8 mouse cellular contexts compared by ENCODE assay signal in genomic region chr17:6467638-6468461, GRCm38 (mm10). TPM values are rescaled to one million over a fixed set of nuclear protein-coding genes. Genes with fewer than 3 reads are reported as not detected.
DNase-seq lines count a peak whose midpoint lies in the region; ATAC-seq and TF ChIP-seq lines count a peak whose summit lies in the region.
"Not testable (repeated sequence)": the region's sequence is repeated elsewhere in the genome, so short reads cannot be mapped to it uniquely, and the experiment has no call there.

No protein-coding gene starts in this region.

- TF ChIP-seq CTCF in forebrain, postnatal 0 days (IDR thresholded peaks at IDR 0.05; ENCODE audit: low read depth); kidney, postnatal 0 days (IDR thresholded peaks at IDR 0.05; ENCODE audit: low read depth): not testable (repeated sequence)
- peak; percentile 49 for TF ChIP-seq CTCF in stomach, postnatal 0 days (IDR thresholded peaks at IDR 0.05; ENCODE audit: low read depth)

- 0 out of 2 replicates have a peak, but pooled peaks have one; percentile 4 for ATAC-seq in forebrain, postnatal 0 days
- peak; percentile 15; the same call in 1 of the 2 replicates for ATAC-seq in hindbrain, embryonic 12.5 days (ENCODE audit: low FRiP score)
- ATAC-seq in kidney, postnatal 0 days (replicated peaks; ENCODE audit: low FRiP score, low read depth), result peak; percentile 63; the same call in 1 of the 2 replicates
- ATAC-seq in liver, embryonic 16.5 days (ENCODE audit: low read depth), result peak; percentile 56
- peak; percentile 53; the same call in 1 of the 2 replicates for ATAC-seq in megakaryocyte-erythroid progenitor cell, adult 5-6 weeks (replicated peaks; ENCODE audit: low FRiP score, low TSS enrichment, poor library complexity, severe bottlenecking)
- peak; percentile 97 for ATAC-seq in stomach, postnatal 0 days (ENCODE audit: low FRiP score, low TSS enrichment)

- not testable (repeated sequence) for H3K4me3 ChIP-seq in forebrain, postnatal 0 days (ENCODE audit: low read depth, low read length); hindbrain, embryonic 12.5 days; kidney, postnatal 0 days (replicated peaks; ENCODE audit: low read depth, low read length); liver, embryonic 16.5 days (ENCODE audit: low read depth, low read length); stomach, postnatal 0 days (ENCODE audit: low read depth, low read length)

- TF ChIP-seq EP300 in stomach, postnatal 0 days (optimal IDR thresholded peaks at IDR 0.05), result not testable (repeated sequence)

- H3K27me3 ChIP-seq in forebrain, postnatal 0 days (ENCODE audit: insufficient read depth, low read length); hindbrain, embryonic 12.5 days; kidney, postnatal 0 days (ENCODE audit: insufficient read depth, low read length); liver, embryonic 16.5 days (ENCODE audit: control insufficient read depth, insufficient read depth, low read depth, low read length); stomach, postnatal 0 days (ENCODE audit: control insufficient read depth, insufficient read depth, low read length): not testable (repeated sequence)

- H3K4me1 ChIP-seq in forebrain, postnatal 0 days (ENCODE audit: insufficient read depth); kidney, postnatal 0 days (replicated peaks; ENCODE audit: insufficient read depth, low read length); liver, embryonic 16.5 days (ENCODE audit: control insufficient read depth, low read depth, low read length); stomach, postnatal 0 days (replicated peaks; ENCODE audit: control insufficient read depth, insufficient read depth): not testable (repeated sequence)
- H3K4me1 ChIP-seq in hindbrain, embryonic 12.5 days, result peaks cover 15% of the 10 kb centered on the region

- not testable (repeated sequence) for H3K9ac ChIP-seq in forebrain, postnatal 0 days; hindbrain, embryonic 12.5 days; kidney, postnatal 0 days (ENCODE audit: low read depth, low read length); liver, embryonic 16.5 days (ENCODE audit: low read depth, low read length); stomach, postnatal 0 days (ENCODE audit: low read length)

- DNase-seq in ES-CJ7 (ENCODE audit: low read depth, low spot score), result peak; percentile 89
- DNase-seq in embryo, embryonic 10 days (ENCODE audit: low spot score), result peak; percentile 34
- not testable (repeated sequence) for DNase-seq in forebrain, postnatal 0 days
- peak; percentile 55 for DNase-seq in kidney, postnatal 0 days (ENCODE audit: low spot score)
- DNase-seq in stomach, postnatal 0 days (ENCODE audit: low spot score), result peak; percentile 96

- 69% methylated on average over 16 of the region's 18 CpGs for WGBS in forebrain, postnatal 0 days
- WGBS in hindbrain, embryonic 12.5 days, result 68% methylated on average over 18 of the region's 18 CpGs
- 50% methylated on average over 16 of the region's 18 CpGs for WGBS in kidney, postnatal 0 days
- 24% methylated on average over 16 of the region's 18 CpGs for WGBS in liver, embryonic 16.5 days (ENCODE audit: insufficient replicate concordance)
- WGBS in stomach, postnatal 0 days, result 44% methylated on average over 16 of the region's 18 CpGs

- not testable (repeated sequence) for H3K36me3 ChIP-seq in forebrain, postnatal 0 days (ENCODE audit: insufficient read depth); hindbrain, embryonic 12.5 days; kidney, postnatal 0 days (ENCODE audit: insufficient read depth, low read length); liver, embryonic 16.5 days (ENCODE audit: control insufficient read depth, insufficient read depth); stomach, postnatal 0 days (ENCODE audit: control insufficient read depth, insufficient read depth, low read length)

- H3K9me3 ChIP-seq in forebrain, postnatal 0 days (ENCODE audit: low read length); hindbrain, embryonic 12.5 days (replicated peaks); kidney, postnatal 0 days (replicated peaks; ENCODE audit: low read length); liver, embryonic 16.5 days (replicated peaks; ENCODE audit: control insufficient read depth, low read length); stomach, postnatal 0 days (ENCODE audit: control insufficient read depth, low read length): not testable (repeated sequence)

- not testable (repeated sequence) for H3K4me2 ChIP-seq in forebrain, postnatal 0 days (ENCODE audit: low read depth); hindbrain, embryonic 12.5 days (replicated peaks); kidney, postnatal 0 days (ENCODE audit: low read length); liver, embryonic 16.5 days (ENCODE audit: low read depth, low read length); stomach, postnatal 0 days (replicated peaks; ENCODE audit: low read depth)

- not testable (repeated sequence) for H3K27ac ChIP-seq in forebrain, postnatal 0 days (ENCODE audit: low read depth, low read length); hindbrain, embryonic 12.5 days; kidney, postnatal 0 days; liver, embryonic 16.5 days (ENCODE audit: low read length)
- H3K27ac ChIP-seq in stomach, postnatal 0 days (replicated peaks), result peak overlapping the region; percentile 73

RNA-seq across cellular contexts. Expression of gene Dynlt1b, which starts 37.9 kb away (rescaled TPM):
- 431 and 543 TPM in 2 replicates for total RNA-seq in forebrain, postnatal 0 days (2014; rRNA removed)
- polyA plus RNA-seq in forebrain, postnatal 0 days (2015; fragmentation: Nextera tagmentation; extraction: Ambion mirVana), result 1,167 and 1,337 TPM in 2 replicates
- polyA plus RNA-seq in hindbrain, embryonic 12.5 days (2016; fragmentation: Nextera tagmentation; extraction: Ambion mirVana), result 850 and 876 TPM in 2 replicates
- polyA plus RNA-seq in kidney, postnatal 0 days (2015; fragmentation: Nextera tagmentation; extraction: Ambion mirVana), result 569 and 632 TPM in 2 replicates
- 198 and 205 TPM in 2 replicates for polyA plus RNA-seq in liver, embryonic 16.5 days (2015; fragmentation: Nextera tagmentation; extraction: Ambion mirVana)
- total RNA-seq in megakaryocyte-erythroid progenitor cell, adult 5-6 weeks (2014; fragmentation: Nextera tagmentation), result 73.6 and 91.2 TPM in 2 replicates
- 101 and 104 TPM in 2 replicates for total RNA-seq in megakaryocyte-erythroid progenitor cell, adult 5-6 weeks (2017)
- polyA plus RNA-seq in stomach, postnatal 0 days (2015; fragmentation: Nextera tagmentation; extraction: Ambion mirVana), result 477 and 484 TPM in 2 replicates

Comparison
In these comparisons a context has a peak if more than half of its experiments do, and no peak if none do; other contexts are left out.
1. ATAC-seq: peak in every context shown above with its lines; median percentile 97 in stomach, postnatal 0 days; 63 in kidney, postnatal 0 days; 56 in liver, embryonic 16.5 days; 53 in megakaryocyte-erythroid progenitor cell, adult 5-6 weeks; 15 in hindbrain, embryonic 12.5 days; 4 in forebrain, postnatal 0 days.